Mouse (Mus musculus) heart, embryonic 10.5 days (tissue): ENCODE results near the gene Clmn. TPM values are rescaled to one million over a fixed set of nuclear protein-coding genes. Genes with fewer than 3 reads are reported as not detected.

Experiments used
- DNase-seq: peaks from one replicate; pipeline ENCODE4 v3.0.0-alpha.2; 2017; ENCODE audit warnings: low spot score
- H3K27ac ChIP-seq: fragments of 300-500 bp; sonication (generic); 2 replicates; pipeline ENCODE4 v1.5.1; 2016; ENCODE audit warnings: mild to moderate bottlenecking
- H3K27me3 ChIP-seq: fragments of 300-500 bp; sonication (generic); 2 replicates; pipeline ENCODE4 v1.6.1; 2016; ENCODE audit warnings: mild to moderate bottlenecking; ENCODE audit not compliant: poor library complexity, insufficient read depth, severe bottlenecking
- H3K36me3 ChIP-seq: fragments of 300-500 bp; sonication (generic); 2 replicates; pipeline ENCODE4 v1.6.1; 2016; ENCODE audit warnings: mild to moderate bottlenecking, moderate library complexity
- H3K4me1 ChIP-seq: fragments of 300-500 bp; sonication (generic); 2 replicates; pipeline ENCODE4 v1.6.1; 2016; ENCODE audit warnings: mild to moderate bottlenecking
- H3K4me3 ChIP-seq: fragments of 300-500 bp; sonication (generic); 2 replicates; pipeline ENCODE4 v1.5.1; 2016; ENCODE audit warnings: mild to moderate bottlenecking, moderate library complexity
- H3K9me3 ChIP-seq: fragments of 300-500 bp; sonication (generic); 2 replicates; pipeline ENCODE4 v1.6.1; 2016; ENCODE audit warnings: mild to moderate bottlenecking, moderate library complexity
- WGBS: fragments of 180-500 bp; shearing (Covaris S2); methylation state at CpG from one replicate; pipeline ENCODE4 v1.1.7; 2016; 5-methylcytosine and 5-hydroxymethylcytosine counted together
- polyA plus RNA-seq: library from polyadenylated mRNA; unstranded; fragments of >200 nt; fragmentation: Nextera tagmentation; extraction: Ambion mirVana; gene quantifications from 2 replicates; pipeline ENCODE4 v1.2.1, GENCODE M21; 2016

Gene Clmn
- polyA plus RNA-seq, 1 experiment from 2014 or later = 2.1 TPM

GRCm38 (mm10) chr12:104869737-104870136, 4.9 kb upstream of the Clmn start:
- WGBS = 71% methylated on average over 3 of the region's 3 CpGs
- H3K36me3 ChIP-seq = no peaks in the 10 kb centered on the region
- no peak overlapping the region for H3K4me3 ChIP-seq
- no peak for DNase-seq
- H3K27me3 ChIP-seq = peaks cover 12% of the 10 kb centered on the region
- H3K9me3 ChIP-seq = no peaks in the 10 kb centered on the region
- H3K4me1 ChIP-seq = peaks cover 5% of the 10 kb centered on the region; the same call in 1 of the 2 replicates
- no peak overlapping the region for H3K27ac ChIP-seq

- Histone ChIP-seq H3K27ac (no peak overlapping the region), H3K4me1 (peaks cover 10% of the 10 kb centered on the region), H3K4me3 (no peak overlapping the region), H3K27me3 (peaks cover 11% of the 10 kb centered on the region), H3K9me3 (no peaks in the 10 kb centered on the region), H3K36me3 (no peaks in the 10 kb centered on the region)
- WGBS = 67% methylated on average over 3 of the region's 3 CpGs
- no peak for DNase-seq
These were observed 3.6 kb upstream of the Clmn start for GRCm38 (mm10) chr12:104868430-104868829.

- DNase-seq = no peak
- 76% methylated on average over 6 of the region's 6 CpGs for WGBS
- H3K27me3 ChIP-seq = peaks cover 11% of the 10 kb centered on the region
- H3K36me3 ChIP-seq = no peaks in the 10 kb centered on the region
- H3K4me1 ChIP-seq = peaks cover 10% of the 10 kb centered on the region
- H3K9me3 ChIP-seq = no peaks in the 10 kb centered on the region
- H3K27ac ChIP-seq = no peak overlapping the region
- H3K4me3 ChIP-seq = no peak overlapping the region
These were observed 3.0 kb upstream of the Clmn start for GRCm38 (mm10) chr12:104867851-104868250.

- WGBS = 0% methylated on average over 7 of the region's 10 CpGs
- Histone ChIP-seq H3K4me3 (peak overlapping the region; percentile 84), H3K27ac (peak overlapping the region; percentile 89; the same call in 1 of the 2 replicates), H3K9me3 (no peaks in the 10 kb centered on the region), H3K36me3 (no peaks in the 10 kb centered on the region), H3K4me1 (peaks cover 16% of the 10 kb centered on the region), H3K27me3 (peaks cover 11% of the 10 kb centered on the region)
- no peak for DNase-seq
These were observed 275 bp upstream of the Clmn start for GRCm38 (mm10) chr12:104865166-104865535.

GRCm38 (mm10) chr12:104863653-104864052, 1.2 kb downstream of the Clmn start:
- WGBS = 76% methylated on average over 7 of the region's 7 CpGs
- no peak for DNase-seq
- Histone ChIP-seq H3K36me3 (no peaks in the 10 kb centered on the region), H3K27me3 (peaks cover 11% of the 10 kb centered on the region), H3K27ac (no peak overlapping the region), H3K4me1 (peaks cover 16% of the 10 kb centered on the region), H3K4me3 (no peak overlapping the region), H3K9me3 (no peaks in the 10 kb centered on the region)

GRCm38 (mm10) chr12:104859140-104859539, 5.7 kb downstream of the Clmn start:
- Histone ChIP-seq H3K9me3 (no peaks in the 10 kb centered on the region), H3K4me1 (peaks cover 13% of the 10 kb centered on the region; the same call in 1 of the 2 replicates), H3K27ac (no peak overlapping the region), H3K27me3 (peaks cover 6% of the 10 kb centered on the region), H3K4me3 (no peak overlapping the region), H3K36me3 (no peaks in the 10 kb centered on the region)
- no peak for DNase-seq
- 77% methylated on average over 7 of the region's 7 CpGs for WGBS

- WGBS = 81% methylated on average over 5 of the region's 5 CpGs
- no peak for DNase-seq
- Histone ChIP-seq H3K4me3 (no peak overlapping the region), H3K27ac (no peak overlapping the region), H3K27me3 (peaks cover 3% of the 10 kb centered on the region), H3K9me3 (no peaks in the 10 kb centered on the region), H3K4me1 (0 out of 2 replicates have a peak, but pooled peaks cover 12% of the 10 kb centered on the region), H3K36me3 (no peaks in the 10 kb centered on the region)
These were observed 6.1 kb downstream of the Clmn start for GRCm38 (mm10) chr12:104858732-104859131.

GRCm38 (mm10) chr12:104857614-104858013, 7.3 kb downstream of the Clmn start:
- Histone ChIP-seq H3K9me3 (no peaks in the 10 kb centered on the region), H3K4me1 (0 out of 2 replicates have a peak, but pooled peaks cover 12% of the 10 kb centered on the region), H3K27ac (no peak overlapping the region), H3K27me3 (no peaks in the 10 kb centered on the region), H3K4me3 (no peak overlapping the region), H3K36me3 (no peaks in the 10 kb centered on the region)
- DNase-seq = no peak
- 76% methylated on average over 10 of the region's 10 CpGs for WGBS

- H3K27me3 ChIP-seq = no peaks in the 10 kb centered on the region
- no peaks in the 10 kb centered on the region for H3K36me3 ChIP-seq
- no peaks in the 10 kb centered on the region for H3K9me3 ChIP-seq
- no peak overlapping the region for H3K4me3 ChIP-seq
- peaks cover 20% of the 10 kb centered on the region for H3K4me1 ChIP-seq
- no peak for DNase-seq
- WGBS = 66% methylated on average over 3 of the region's 3 CpGs
- no peak overlapping the region for H3K27ac ChIP-seq
These were observed 8.3 kb downstream of the Clmn start for GRCm38 (mm10) chr12:104856540-104856939.

GRCm38 (mm10) chr12:104855548-104855947, 9.3 kb downstream of the Clmn start:
- H3K4me3 ChIP-seq = no peak overlapping the region
- peaks cover 19% of the 10 kb centered on the region for H3K4me1 ChIP-seq
- no peaks in the 10 kb centered on the region for H3K27me3 ChIP-seq
- WGBS = 78% methylated on average over 7 of the region's 7 CpGs
- H3K9me3 ChIP-seq = no peaks in the 10 kb centered on the region
- no peak overlapping the region for H3K27ac ChIP-seq
- no peaks in the 10 kb centered on the region for H3K36me3 ChIP-seq
- DNase-seq = no peak

- Histone ChIP-seq H3K4me1 (peaks cover 19% of the 10 kb centered on the region), H3K4me3 (no peak overlapping the region), H3K27ac (no peak overlapping the region), H3K9me3 (no peaks in the 10 kb centered on the region), H3K27me3 (no peaks in the 10 kb centered on the region), H3K36me3 (no peaks in the 10 kb centered on the region)
- DNase-seq = no peak
- 91% methylated on average over 2 of the region's 2 CpGs for WGBS
These were observed 10.1 kb downstream of the Clmn start for GRCm38 (mm10) chr12:104854826-104855225.

- Histone ChIP-seq H3K36me3 (no peaks in the 10 kb centered on the region), H3K4me3 (no peak overlapping the region), H3K27ac (no peak overlapping the region), H3K27me3 (peaks cover 8% of the 10 kb centered on the region; the same call in 1 of the 2 replicates), H3K4me1 (peaks cover 19% of the 10 kb centered on the region), H3K9me3 (no peaks in the 10 kb centered on the region)
- no peak for DNase-seq
- 83% methylated on average over 7 of the region's 7 CpGs for WGBS
These were observed 11.5 kb downstream of the Clmn start for GRCm38 (mm10) chr12:104853374-104853773.

GRCm38 (mm10) chr12:104851711-104852508, 13.0 kb downstream of the Clmn start:
- no peaks in the 10 kb centered on the region for H3K36me3 ChIP-seq
- H3K27ac ChIP-seq = peak overlapping the region; percentile 42; the same call in 1 of the 2 replicates
- DNase-seq = peak; percentile 85
- peaks cover 15% of the 10 kb centered on the region for H3K4me1 ChIP-seq
- H3K9me3 ChIP-seq = no peaks in the 10 kb centered on the region
- H3K4me3 ChIP-seq = peak overlapping the region; percentile 41
- peaks cover 9% of the 10 kb centered on the region; the same call in 1 of the 2 replicates for H3K27me3 ChIP-seq
- WGBS = 26% methylated on average over 16 of the region's 16 CpGs
